Mouse (Mus musculus) ovary, adult 2 months (tissue): ENCODE data around the gene Rad54l2. TPM values are rescaled to one million over a fixed set of nuclear protein-coding genes. Genes with fewer than 3 reads are reported as not detected.

Experiments
- polyA plus RNA-seq: library from polyadenylated mRNA; depleted of rRNA; stranded (reverse); fragments of >200 nt; gene quantifications from 2 replicates; pipeline ENCODE4 v1.2.3, GENCODE M21; 2012; rRNA removed

Rad54l2 gene
- 37.2 and 50.0 TPM in 2 replicates for polyA plus RNA-seq

DNA sequence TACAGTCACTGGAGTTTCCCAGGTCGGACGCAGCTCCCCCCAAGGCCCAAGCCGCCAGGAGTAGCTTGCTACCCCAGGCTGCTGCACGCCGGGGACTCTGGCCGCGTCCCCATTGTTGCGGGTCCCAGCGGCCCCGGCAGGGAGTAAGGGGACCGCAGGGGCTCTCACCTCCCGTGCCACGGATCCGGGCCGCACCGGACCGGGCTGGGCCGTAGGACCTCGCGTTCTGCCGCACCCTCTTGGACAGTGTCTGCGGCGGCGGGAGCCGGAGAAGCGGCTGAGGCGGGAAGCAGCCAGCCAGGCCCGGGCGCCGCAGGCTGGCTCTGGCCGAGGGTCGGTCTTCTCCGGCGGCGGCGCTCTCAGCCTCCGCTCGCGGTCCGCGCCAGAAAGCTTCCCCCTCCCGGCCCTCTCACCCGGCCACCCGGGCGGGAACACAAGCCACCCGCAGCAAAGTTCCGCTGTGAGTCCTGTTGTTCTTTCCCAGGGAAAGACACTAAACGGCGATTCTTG lies at the start of gene Rad54l2:
Gene Rad54l2 (minus strand): TSS at position 383 of the 510 bp plus-strand sequence.

DNA sequence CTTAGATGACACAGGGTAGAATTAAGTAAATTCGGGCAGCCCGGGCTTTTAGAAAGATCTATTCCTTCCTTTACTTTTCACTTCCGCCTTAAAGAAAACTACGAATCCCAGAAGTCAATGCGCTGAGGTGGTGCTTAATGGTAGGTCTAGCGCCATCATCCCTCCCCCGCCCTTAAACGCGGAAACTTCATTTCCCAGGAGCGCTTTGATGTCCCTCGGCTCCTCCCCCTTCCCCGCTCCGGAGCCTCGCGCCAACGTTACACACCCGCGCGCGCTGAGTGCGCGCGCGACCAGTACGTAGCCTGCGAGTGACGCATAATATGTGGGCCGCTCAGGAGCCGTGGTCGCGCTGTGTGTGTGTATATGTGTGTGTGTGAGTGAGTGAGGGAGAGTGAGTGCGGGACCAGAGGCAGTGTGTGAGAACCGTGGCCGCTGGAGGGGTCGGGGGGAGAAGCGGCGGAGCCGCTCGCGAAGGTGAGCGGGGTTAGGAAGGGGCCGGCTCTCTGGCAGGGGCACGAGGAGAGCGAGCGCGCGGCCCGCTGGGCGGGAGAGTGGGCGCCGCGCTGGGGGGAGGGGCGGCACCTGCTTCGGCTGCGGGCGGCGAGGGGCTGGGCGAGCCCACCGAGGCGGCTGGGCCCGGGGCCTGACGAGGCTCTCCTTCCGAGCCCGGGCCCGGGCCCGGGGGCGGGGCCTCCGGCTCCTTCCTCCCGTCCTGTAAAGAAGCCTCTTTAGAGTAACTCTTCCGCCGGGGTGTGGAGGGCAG lies 32.8 kb upstream of the Rad54l2 start, which contains the start of gene Dcaf1:
Gene Dcaf1 (plus strand): TSS at position 257 of the 763 bp plus-strand sequence.

DNA sequence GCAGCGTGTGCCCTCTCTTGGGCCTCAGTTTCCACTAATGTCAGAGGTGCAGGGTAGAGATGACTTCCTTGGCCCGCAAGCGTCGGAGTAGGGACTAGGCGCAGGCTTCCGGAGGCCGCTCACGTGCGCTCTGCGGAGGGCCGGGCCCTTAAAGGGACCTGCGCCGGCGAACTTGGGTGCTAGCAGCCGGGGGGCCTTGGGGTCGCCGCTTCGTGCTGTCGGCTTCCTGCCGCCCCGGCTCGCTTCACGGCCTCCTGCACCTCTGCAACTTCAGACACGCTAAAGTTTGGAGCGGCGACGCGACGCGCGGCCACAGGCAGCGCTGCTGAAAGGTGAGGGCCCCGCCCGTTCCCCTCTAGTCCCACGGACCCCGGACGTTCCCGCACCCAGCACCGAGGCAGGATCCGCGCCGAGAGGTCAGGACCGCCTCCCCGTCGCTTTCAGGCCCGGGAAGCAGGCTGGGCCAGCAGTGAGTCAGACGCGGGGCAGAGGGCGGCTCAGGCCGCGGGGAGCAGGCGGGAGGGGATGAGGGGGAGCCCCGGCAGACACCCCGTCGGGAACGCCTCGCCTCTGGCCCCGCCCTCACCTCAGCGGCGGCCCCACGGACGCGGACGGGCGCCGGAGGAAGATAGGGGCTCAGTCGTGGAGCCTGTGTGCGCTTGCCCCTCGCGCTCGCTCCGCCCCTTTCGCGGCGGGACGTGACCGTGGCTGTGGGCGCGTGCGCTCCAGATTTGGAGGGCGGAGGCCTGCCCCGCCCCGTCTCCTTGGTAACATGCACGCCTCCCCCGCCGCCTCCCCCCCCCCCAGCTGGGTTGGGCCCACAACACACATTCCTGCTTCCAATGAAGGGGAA lies 103.5 kb downstream of the Rad54l2 start, which contains the start of gene Tex264:
Gene Tex264 (minus strand): TSS at position 679 of the 853 bp plus-strand sequence.

DNA sequence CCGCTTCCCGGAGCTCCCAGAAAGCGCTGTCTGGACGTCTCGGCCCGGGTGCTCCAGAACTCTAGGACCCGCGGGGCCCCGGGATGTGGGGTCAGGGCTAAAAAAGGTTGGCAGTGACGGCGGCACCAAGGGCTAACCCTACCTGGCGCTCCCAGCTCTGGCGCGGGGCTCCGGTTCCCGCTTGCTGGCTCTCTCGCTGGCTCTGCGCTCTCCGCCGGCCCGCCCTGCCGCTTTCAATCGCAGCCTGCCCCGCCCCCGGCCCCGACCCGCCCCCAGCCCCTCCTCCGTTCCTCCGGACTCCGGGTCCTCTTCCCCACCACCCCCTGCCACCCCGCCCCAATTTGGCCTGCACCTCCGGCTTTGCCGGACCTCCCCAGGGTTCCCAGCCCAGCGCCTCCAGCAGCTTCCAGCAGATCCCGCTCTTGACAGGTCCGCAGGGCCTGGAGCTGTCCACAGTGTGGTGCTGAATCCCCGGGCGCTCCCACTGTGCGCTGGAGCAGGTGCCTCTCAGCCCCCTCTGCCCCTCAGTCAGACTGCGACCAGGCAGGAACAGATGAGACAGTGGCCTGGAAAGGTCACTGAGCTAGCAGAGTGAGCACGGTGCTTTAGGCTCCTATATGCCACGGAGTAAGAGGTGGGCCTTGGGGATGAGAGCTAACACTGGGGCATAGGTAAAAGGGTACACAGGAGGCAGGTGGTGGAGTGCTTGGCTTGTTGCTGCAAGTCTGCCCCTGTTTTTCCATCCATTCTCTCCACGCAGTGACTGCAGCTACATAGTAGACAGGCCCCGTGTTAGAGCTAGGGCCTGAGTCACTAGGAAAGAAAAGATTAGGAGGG lies 132.9 kb downstream of the Rad54l2 start, which contains the start of gene Grm2:
Gene Grm2 (minus strand): TSS at position 199 of the 837 bp plus-strand sequence.

Other genes starting within 250 kb of the Rad54l2 start
- not detected in 2 replicates for gene Iqcf3, start 227.6 kb downstream of the Rad54l2 start, polyA plus RNA-seq
- gene Iqcf4, start 218.2 kb downstream of the Rad54l2 start, polyA plus RNA-seq = not detected in 2 replicates
- gene Iqcf6, start 162.6 kb downstream of the Rad54l2 start, polyA plus RNA-seq = not detected in 2 replicates
- gene Grm2, start 133.1 kb downstream of the Rad54l2 start, polyA plus RNA-seq = 6.0 and 10.2 TPM in 2 replicates
- 138 and 143 TPM in 2 replicates for gene Tex264, start 103.3 kb downstream of the Rad54l2 start, polyA plus RNA-seq
- 13.0 and 15.6 TPM in 2 replicates for gene Dcaf1, start 32.7 kb upstream of the Rad54l2 start, polyA plus RNA-seq
- gene Rbm15b, start 98.2 kb upstream of the Rad54l2 start, polyA plus RNA-seq = 28.0 and 37.9 TPM in 2 replicates
- gene Manf, start 102.8 kb upstream of the Rad54l2 start, polyA plus RNA-seq = 13.9 and 29.5 TPM in 2 replicates